Mouse (Mus musculus) liver, embryonic 14.5 days (tissue): ENCODE data around the gene Ccdc169.

Source experiments
- CTCF ChIP-seq: IDR thresholded peaks from 2 replicates; pipeline ENCODE4 v1.5.1; 2016; ENCODE audit warnings: antibody characterized with exemption, low read depth, control low read depth
- EP300 ChIP-seq: IDR thresholded peaks from 2 replicates; pipeline ENCODE4 v1.6.1; 2016; ENCODE audit warnings: antibody characterized with exemption, low read depth

GRCm38 (mm10) chr3:55098990-55099389 lies 38.1 kb upstream of the Ccdc169 start:
- no peak for TF ChIP-seq CTCF
- TF ChIP-seq EP300, result no peak
